ENCODE assay signal across 8 mouse cellular contexts in genomic region chr10:17722653-17723410, GRCm38 (mm10). TPM values are rescaled to one million over a fixed set of nuclear protein-coding genes. Genes with fewer than 3 reads are reported as not detected.
DNase-seq lines count a peak whose midpoint lies in the region; ATAC-seq and TF ChIP-seq lines count a peak whose summit lies in the region.

Cited2 (plus strand) TSS chr10:17723218.

- H3K27ac ChIP-seq in heart, embryonic 11.5 days (ENCODE audit: low read depth, low read length) = peak within 1 kb of the TSS; percentile 99
- H3K27ac ChIP-seq in kidney, embryonic 16.5 days (ENCODE audit: low read length) = peak within 1 kb of the TSS; percentile 100
- H3K27ac ChIP-seq in liver, adult 2 months (replicated peaks; ENCODE audit: insufficient read depth, low read depth, low read length) = peak within 1 kb of the TSS; percentile 97

- H3K9ac ChIP-seq in heart, embryonic 11.5 days (ENCODE audit: low read depth, low read length) = peak within 1 kb of the TSS; percentile 97
- peak within 1 kb of the TSS; percentile 99 for H3K9ac ChIP-seq in kidney, embryonic 16.5 days (replicated peaks; ENCODE audit: low read length)
- H3K9ac ChIP-seq in liver, adult 2 months (ENCODE audit: low read depth, low read length) = peak within 1 kb of the TSS; percentile 91

- H3ac ChIP-seq in myocyte (ENCODE audit: control insufficient read depth, insufficient read length) = peak within 1 kb of the TSS; percentile 86

- H3K36me3 ChIP-seq in heart, embryonic 11.5 days (ENCODE audit: control insufficient read depth, insufficient read depth, low read length) = no peaks in the 10 kb centered on the region
- H3K36me3 ChIP-seq in kidney, embryonic 16.5 days (ENCODE audit: insufficient read depth, low read length) = 0 out of 2 replicates have a peak, but pooled peaks cover 3% of the 10 kb centered on the region
- no peaks in the 10 kb centered on the region for H3K36me3 ChIP-seq in liver, adult 2 months (ENCODE audit: control insufficient read depth, insufficient read depth, low read length)
- H3K36me3 ChIP-seq in myocyte (ENCODE audit: control insufficient read depth, insufficient read depth) = peaks cover 7% of the 10 kb centered on the region
- no peaks in the 10 kb centered on the region for H3K36me3 ChIP-seq in splenic B cell, adult 2 months (ENCODE audit: control insufficient read depth, insufficient read depth, low read length, poor library complexity, severe bottlenecking)

- H3K4me1 ChIP-seq in heart, embryonic 11.5 days (ENCODE audit: control insufficient read depth, insufficient read depth, low read length) = peaks cover 28% of the 10 kb centered on the region
- H3K4me1 ChIP-seq in kidney, embryonic 16.5 days (ENCODE audit: insufficient read depth, low read length) = peaks cover 31% of the 10 kb centered on the region
- H3K4me1 ChIP-seq in liver, adult 2 months (ENCODE audit: control insufficient read depth, insufficient read depth, low read length) = peaks cover 9% of the 10 kb centered on the region

- H3K4me3 ChIP-seq in heart, embryonic 11.5 days (ENCODE audit: low read depth, low read length) = peak within 1 kb of the TSS; percentile 91
- H3K4me3 ChIP-seq in kidney, embryonic 16.5 days (ENCODE audit: low read length) = peak within 1 kb of the TSS; percentile 97
- H3K4me3 ChIP-seq in liver, adult 2 months (ENCODE audit: insufficient read depth, low read depth, low read length) = peak within 1 kb of the TSS; percentile 79
- H3K4me3 ChIP-seq in myocyte = peak within 1 kb of the TSS; percentile 78

- H3K4me2 ChIP-seq in heart, embryonic 11.5 days = peak within 1 kb of the TSS; percentile 73
- peak within 1 kb of the TSS; percentile 69 for H3K4me2 ChIP-seq in kidney, embryonic 16.5 days (replicated peaks; ENCODE audit: low read depth, low read length)
- H3K4me2 ChIP-seq in myocyte (ENCODE audit: low read depth) = peak within 1 kb of the TSS; percentile 85

- no peaks in the 10 kb centered on the region for H3K9me3 ChIP-seq in heart, embryonic 11.5 days (replicated peaks; ENCODE audit: control insufficient read depth, low read length)
- H3K9me3 ChIP-seq in kidney, embryonic 16.5 days (ENCODE audit: low read length) = no peaks in the 10 kb centered on the region

- TF ChIP-seq POLR2A in liver, adult 2 months (IDR thresholded peaks at IDR 0.05; ENCODE audit: extremely low read depth, insufficient read depth, low read length) = peak; percentile 100
- peak; percentile 93 for TF ChIP-seq POLR2A in myocyte (IDR thresholded peaks at IDR 0.05; ENCODE audit: insufficient read length, low read depth)

- no peaks in the 10 kb centered on the region for H3K27me3 ChIP-seq in heart, embryonic 11.5 days (ENCODE audit: control insufficient read depth, insufficient read depth, low read length)
- no peaks in the 10 kb centered on the region for H3K27me3 ChIP-seq in kidney, embryonic 16.5 days (ENCODE audit: insufficient read depth, low read length)
- H3K27me3 ChIP-seq in liver, adult 2 months (ENCODE audit: control insufficient read depth, insufficient read depth, low read length) = no peaks in the 10 kb centered on the region
- no peaks in the 10 kb centered on the region for H3K27me3 ChIP-seq in myocyte (ENCODE audit: control insufficient read depth, insufficient read depth, insufficient read length)
- no peaks in the 10 kb centered on the region for H3K27me3 ChIP-seq in splenic B cell, adult 2 months (ENCODE audit: control insufficient read depth, insufficient read depth, low read length, poor library complexity, severe bottlenecking)

- peak; percentile 97 for DNase-seq in B cell, adult 2 months
- DNase-seq in brain, adult 2 months (ENCODE audit: low read depth, low spot score) = peak; percentile 98
- peak; percentile 89 for DNase-seq in liver, adult 2 months (ENCODE audit: extremely low read depth, low read depth, low spot score)
- DNase-seq in splenic B cell, adult 2 months (ENCODE audit: low read depth, low spot score) = peak; percentile 96

- peak; percentile 86 for ATAC-seq in erythroblast, adult 5-6 weeks (replicated peaks; ENCODE audit: low FRiP score, poor library complexity, severe bottlenecking)
- peak; percentile 81 for ATAC-seq in heart, embryonic 11.5 days (replicated peaks; ENCODE audit: insufficient number of reproducible peaks, low FRiP score, low TSS enrichment)
- ATAC-seq in kidney, embryonic 16.5 days (ENCODE audit: low FRiP score, low TSS enrichment) = peak; percentile 85

- WGBS in heart, embryonic 11.5 days (ENCODE audit: insufficient replicate concordance) = under 1% methylated on average over 55 of the region's 55 CpGs
- under 1% methylated on average over 55 of the region's 55 CpGs for WGBS in kidney, embryonic 16.5 days
- WGBS in liver, adult 2 months = under 1% methylated on average over 55 of the region's 55 CpGs

- TF ChIP-seq CTCF in liver, adult 2 months (IDR thresholded peaks at IDR 0.05; ENCODE audit: low read depth, low read length) = peak; percentile 67

- peaks cover 10% of the 10 kb centered on the region; the same call in 1 of the 2 replicates for H3K79me2 ChIP-seq in liver, adult 2 months (ENCODE audit: control insufficient read depth, insufficient read depth, low read length)
- H3K79me2 ChIP-seq in myocyte (ENCODE audit: control insufficient read depth, insufficient read depth) = peaks cover 31% of the 10 kb centered on the region

TF ChIP-seq in myocyte, 11 proteins besides CTCF, POLR2A, EP300 and RAD21:
- TF ChIP-seq CEBPB (IDR thresholded peaks at IDR 0.05; ENCODE audit: insufficient read depth, poor library complexity, severe bottlenecking) (0 out of 2 replicates have a peak, but pooled peaks have one; percentile 2), MAX (IDR thresholded peaks at IDR 0.05; ENCODE audit: low read depth) (no peak), TCF12 (IDR thresholded peaks at IDR 0.05; ENCODE audit: insufficient read depth, poor library complexity, severe bottlenecking) (no peak), POLR2AphosphoS2 (IDR thresholded peaks at IDR 0.05; ENCODE audit: insufficient read length, low read depth) (peak; percentile 92), MYOD1 (IDR thresholded peaks at IDR 0.05; ENCODE audit: control insufficient read depth in 1 of 3, insufficient read length in 2 of 3, low read depth in 2 of 3) (peak; percentile 9 to 51 (median 44)), MYOG (IDR thresholded peaks at IDR 0.05; ENCODE audit: control insufficient read depth in 1 of 3, insufficient read depth in 1 of 3, insufficient read length in 2 of 3, low read depth in 2 of 3) (peak in 2 of 3 experiments; percentile 60 to 71), E2F4 (IDR thresholded peaks at IDR 0.05; ENCODE audit: insufficient read depth) (peak; percentile 8), SRF (IDR thresholded peaks at IDR 0.05; ENCODE audit: control insufficient read depth, insufficient read length, low read depth) (peak; percentile 64), USF1 (IDR thresholded peaks at IDR 0.05; ENCODE audit: low read depth) (peak; percentile 12)
TF ChIP-seq in myocyte: peak in this region for 7.

RNA-seq across cellular contexts. Expression of gene Cited2, which starts in this region (rescaled TPM):
- total RNA-seq in erythroblast, adult 5-6 weeks (2015; ENCODE audit: low replicate concordance) = 55.1 and 55.2 TPM in 2 replicates
- total RNA-seq in erythroblast, adult 5-6 weeks (2017; ENCODE audit: low replicate concordance) = 14.9 and 27.0 TPM in 2 replicates
- polyA plus RNA-seq in heart, embryonic 11.5 days (2014; fragmentation: Nextera tagmentation; extraction: Ambion mirVana) = 35.4 and 42.6 TPM in 2 replicates
- 62.0 and 67.8 TPM in 2 replicates for polyA plus RNA-seq in kidney, embryonic 16.5 days (2015; fragmentation: Nextera tagmentation; extraction: Ambion mirVana)
- 9.2 and 9.7 TPM in 2 replicates for total RNA-seq in liver, adult 2 months (2014; rRNA removed)
- polyA plus RNA-seq in liver, adult 2 months (2012; rRNA removed) = 25.6 and 25.9 TPM in 2 replicates
- 70.4 TPM for polyA plus RNA-seq in myocyte (2012; fragmentation: generic; extraction: Trizol)

Comparison
In these comparisons a context has a peak if more than half of its experiments do, and no peak if none do; other contexts are left out.
1. Peak in every context shown above with its lines: DNase-seq, ATAC-seq, H3K4me3 ChIP-seq and H3K27ac ChIP-seq.